Mouse (Mus musculus): ENCODE results near the gene Nicn1.
"Not testable (repeated sequence)": the region's sequence is repeated elsewhere in the genome, so short reads cannot be mapped to it uniquely, and the experiment has no call there.

Gene Nicn1

GRCm38 (mm10) chr9:108290016-108290750, at the start of gene Nicn1:
Gene Nicn1, plus strand, starts transcription at chr9:108290429.
- peak; percentile 86 for DNase-seq

DNA sequence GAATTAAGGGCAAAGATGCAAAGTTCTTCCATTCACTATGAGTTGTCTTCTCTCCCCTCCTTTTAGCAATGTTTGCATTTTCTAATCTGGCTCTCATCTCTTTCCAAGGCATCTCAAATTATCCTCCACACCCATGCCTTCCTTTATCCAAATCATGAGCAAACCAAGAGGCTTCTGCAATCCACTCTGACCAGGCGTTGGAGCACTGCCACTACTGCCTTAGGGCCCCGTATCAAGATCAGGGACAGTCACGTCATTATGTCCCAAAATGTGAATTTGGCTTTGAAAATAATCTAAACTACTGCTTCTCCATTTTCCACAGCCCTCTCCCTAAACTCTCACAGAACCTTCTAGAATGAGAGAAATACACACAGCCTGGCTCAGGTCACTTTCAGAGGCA, 45.7 kb upstream of the Nicn1 start:
- no peak for DNase-seq

DNA sequence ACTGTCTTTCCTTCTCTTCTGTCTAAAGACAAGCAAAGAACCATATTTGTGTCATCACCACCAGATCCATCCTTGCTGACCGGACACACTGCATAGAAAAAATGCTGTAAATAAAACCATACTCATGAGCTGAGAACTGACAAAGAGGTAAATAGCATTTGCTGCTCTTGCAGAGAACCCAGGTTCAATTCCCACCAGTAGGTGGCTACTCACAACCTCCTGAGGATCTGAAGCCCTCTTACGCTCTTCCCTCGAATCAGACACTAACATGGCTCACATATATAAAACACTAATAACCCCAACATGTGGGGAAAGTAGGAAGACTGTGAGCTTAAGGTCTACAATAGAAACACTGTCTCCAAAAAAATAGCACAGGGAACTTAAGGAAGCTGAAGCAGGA, 45.2 kb upstream of the Nicn1 start:
- no peak for DNase-seq

DNA sequence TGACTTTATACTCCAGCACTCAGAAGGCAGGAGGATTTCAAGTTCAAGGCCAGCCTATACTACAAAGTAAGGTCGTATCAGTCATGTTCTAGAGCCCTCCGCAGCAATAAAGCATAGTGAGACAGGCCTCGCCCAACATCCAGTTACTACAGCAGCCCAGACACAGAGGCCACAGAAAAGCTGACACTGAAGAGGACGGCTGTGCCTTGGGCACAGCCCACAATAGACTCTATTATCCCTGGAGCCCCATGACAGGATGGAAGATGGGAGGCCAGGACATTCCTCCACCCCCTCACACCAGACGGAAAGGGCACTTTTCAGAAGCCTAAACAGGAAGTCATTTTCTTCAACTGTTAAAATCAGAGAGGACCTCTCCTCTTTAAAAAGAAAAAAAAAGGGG, 41.3 kb upstream of the Nicn1 start:
- no peak for DNase-seq

- DNase-seq, result no peak
These were observed 38.4 kb upstream of the Nicn1 start for GRCm38 (mm10) chr9:108251877-108252276.

DNA sequence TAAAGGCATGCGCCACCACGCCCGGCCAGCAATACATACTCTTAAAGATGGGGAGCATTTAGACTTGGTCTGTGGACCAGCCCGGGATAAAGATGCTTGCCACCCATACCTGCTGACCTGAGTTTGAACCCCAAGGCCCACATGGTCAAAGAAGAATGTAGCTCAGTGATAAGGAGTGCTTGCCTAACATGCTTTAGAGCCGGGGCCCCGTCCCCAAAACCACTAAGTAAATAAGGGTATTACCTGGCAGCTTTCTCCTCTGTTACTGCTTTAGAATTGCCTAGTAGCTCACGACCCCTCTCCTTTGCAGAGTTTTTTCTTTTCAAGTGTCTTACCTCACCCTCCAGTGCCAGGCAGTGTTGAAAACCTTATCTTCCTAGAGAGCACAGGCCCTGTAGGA, 37.5 kb upstream of the Nicn1 start:
- no peak for DNase-seq

GRCm38 (mm10) chr9:108260526-108260925, 29.7 kb upstream of the Nicn1 start:
- no peak for DNase-seq

GRCm38 (mm10) chr9:108261865-108262264, 28.4 kb upstream of the Nicn1 start:
- DNase-seq, result no peak

DNA sequence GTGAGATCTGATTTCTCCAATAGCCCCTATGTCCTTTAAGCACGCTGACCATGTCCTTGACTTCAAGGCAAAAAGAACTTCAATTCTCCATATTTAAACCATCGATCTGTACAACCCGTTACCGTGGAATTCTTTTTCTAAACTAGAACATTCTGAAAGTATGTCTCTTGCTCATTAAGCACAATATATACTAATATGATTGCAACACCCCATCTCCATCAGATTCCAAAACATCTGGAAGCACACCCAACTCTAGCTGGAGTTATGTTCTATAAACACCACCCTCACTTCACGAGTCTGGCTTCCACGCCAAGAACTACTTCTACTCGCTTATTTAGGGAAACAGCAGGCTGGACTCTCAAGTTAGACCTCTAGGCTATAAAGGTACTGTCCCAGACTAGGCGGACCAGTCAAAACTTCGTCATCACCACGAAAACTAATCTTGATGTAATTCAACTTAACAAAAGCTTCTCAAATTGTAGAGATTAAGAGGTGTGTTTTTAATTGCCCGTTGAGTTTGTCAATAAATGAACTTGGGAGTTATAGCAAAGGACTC, 27.7 kb upstream of the Nicn1 start:
- no peak for DNase-seq

GRCm38 (mm10) chr9:108263131-108263681, 27.0 kb upstream of the Nicn1 start:
- peak; percentile 50 for DNase-seq

- peak; percentile 99 for DNase-seq
These were observed 26.5 kb upstream of the Nicn1 start, which contains the start of gene Dag1 for GRCm38 (mm10) chr9:108263690-108264190. Gene Dag1, minus strand, starts transcription at chr9:108263958.

DNA sequence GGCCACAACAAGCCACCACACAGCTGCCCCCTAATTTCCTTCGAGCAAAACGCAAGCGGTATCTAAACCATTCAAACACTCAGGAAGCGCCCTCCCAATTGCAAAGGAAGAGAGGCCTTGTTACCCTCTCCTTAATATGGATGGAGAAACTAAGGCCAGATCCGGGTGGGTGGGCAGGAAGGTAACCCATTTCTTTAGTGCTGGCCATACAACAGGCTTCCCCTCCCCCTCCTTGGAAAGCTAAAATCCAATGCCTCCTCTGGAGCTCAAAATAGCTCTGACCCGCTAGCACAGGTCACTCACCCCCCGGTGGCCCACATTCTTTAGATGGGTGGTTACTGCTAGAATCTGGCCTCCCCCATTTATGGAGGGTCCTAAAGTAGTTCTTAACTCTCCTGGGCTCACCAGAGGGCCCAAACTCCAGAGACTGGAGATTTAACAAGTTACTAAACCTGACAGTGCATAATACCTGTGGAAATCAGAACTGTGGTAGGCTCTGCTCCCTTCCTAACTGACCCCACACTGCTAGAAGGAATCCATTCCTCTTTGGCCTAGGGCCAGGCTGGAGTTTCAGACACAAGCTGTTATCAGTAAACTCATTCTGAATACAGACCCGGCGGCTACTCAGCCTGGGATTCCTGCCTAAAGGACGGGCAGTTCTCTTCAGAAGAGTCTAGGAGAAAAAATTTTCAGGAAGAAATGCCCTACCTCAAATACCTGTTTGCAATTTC, 25.9 kb upstream of the Nicn1 start:
- peak; percentile 21 for DNase-seq

DNA sequence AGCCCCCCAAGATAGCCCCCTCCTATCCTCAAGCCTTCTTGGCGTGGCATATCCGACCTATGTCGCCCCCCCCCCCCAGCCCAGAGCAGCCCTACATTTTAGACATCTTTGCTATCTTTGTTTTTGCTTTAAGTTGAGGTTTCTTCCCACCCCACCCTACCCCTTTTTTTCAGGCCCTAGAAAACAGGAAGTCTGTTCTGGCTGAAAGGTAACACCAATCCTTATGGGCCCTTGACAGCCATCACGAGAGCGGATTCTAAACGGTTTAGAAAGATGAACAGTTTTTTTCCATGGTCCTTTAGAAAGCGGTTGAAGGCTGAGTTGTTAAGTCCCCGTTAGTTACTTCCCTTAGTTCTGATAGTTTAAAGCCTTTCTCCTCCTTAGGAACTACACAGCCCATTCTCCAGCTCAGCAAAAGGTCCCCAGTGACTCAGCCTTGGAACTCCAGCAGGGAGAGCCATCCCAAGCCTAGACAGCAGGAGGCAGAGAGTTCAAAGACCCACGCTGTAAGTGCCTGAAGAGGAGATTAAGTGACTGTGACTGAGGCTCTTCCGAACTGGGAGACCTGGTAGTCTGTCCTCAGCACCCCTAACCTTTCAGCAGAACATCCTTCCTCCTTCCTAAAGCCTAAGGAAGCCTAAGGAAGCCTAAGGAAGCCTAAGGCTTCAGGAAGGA, 23.8 kb upstream of the Nicn1 start:
- no peak for DNase-seq

- no peak for DNase-seq
These were observed 22.5 kb upstream of the Nicn1 start for GRCm38 (mm10) chr9:108267691-108268090.

GRCm38 (mm10) chr9:108268701-108269100, 21.5 kb upstream of the Nicn1 start:
- DNase-seq, result not testable (repeated sequence)

GRCm38 (mm10) chr9:108271941-108272340, 18.3 kb upstream of the Nicn1 start:
- DNase-seq, result no peak

GRCm38 (mm10) chr9:108272691-108273090, 17.5 kb upstream of the Nicn1 start:
- no peak for DNase-seq

GRCm38 (mm10) chr9:108273485-108273884, 16.7 kb upstream of the Nicn1 start:
- DNase-seq, result no peak

- no peak for DNase-seq
These were observed 15.5 kb upstream of the Nicn1 start for GRCm38 (mm10) chr9:108274476-108275330.

DNA sequence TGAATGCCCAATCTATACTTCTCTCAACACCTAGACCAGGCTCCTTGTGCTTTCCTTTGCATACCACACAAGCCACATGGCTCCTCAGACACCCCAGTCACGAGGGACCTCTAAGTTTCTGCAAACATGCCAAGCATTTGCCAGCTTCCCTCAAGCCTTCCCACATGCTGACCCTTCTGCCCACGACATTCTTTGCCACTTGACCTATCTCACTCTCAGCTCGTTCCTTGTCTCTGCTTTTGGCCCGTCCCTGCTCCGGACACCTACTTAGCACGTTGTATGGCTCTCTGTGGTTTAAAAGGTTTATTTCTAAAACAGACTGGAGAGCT, 14.9 kb upstream of the Nicn1 start:
- DNase-seq, result no peak

- no peak for DNase-seq
These were observed 11.4 kb upstream of the Nicn1 start for GRCm38 (mm10) chr9:108278697-108279450.

Measured in right cerebral cortex, postnatal 14 days (tissue).